Mouse (Mus musculus) layer of hippocampus, adult 2 months (tissue): ENCODE data around the gene Memo1. TPM values are rescaled to one million over a fixed set of nuclear protein-coding genes. Genes with fewer than 3 reads are reported as not detected.
"Not testable (repeated sequence)": the region's sequence is repeated elsewhere in the genome, so short reads cannot be mapped to it uniquely, and the experiment has no call there.

Experiments used
- DNase-seq, 2 experiments: peaks; one replicate each; pipeline ENCODE4 v3.0.0; 2022; ENCODE audit warnings: low spot score in 2 of 2
- H3K27ac ChIP-seq: fragments of 200-600 bp; 2 replicates; pipeline ENCODE4 v1.8.1; 2022
- H3K4me3 ChIP-seq: fragments of 200-600 bp; 2 replicates; pipeline ENCODE4 v1.8.1; 2022; ENCODE audit warnings: mild to moderate bottlenecking
- CTCF ChIP-seq: fragments of 200-600 bp; conservative IDR thresholded peaks from 2 replicates; pipeline ENCODE4 v1.8.1; 2022; ENCODE audit warnings: antibody characterized with exemption, mild to moderate bottlenecking, moderate library complexity
- total RNA-seq, 2 experiments: library from RNA; stranded (reverse); gene quantifications; 2 replicates each; pipeline ENCODE4 v1.2.3; 2021

Memo1 gene
- total RNA-seq, 2 experiments from 2014 or later, result 50.5 to 52.3 TPM

DNA sequence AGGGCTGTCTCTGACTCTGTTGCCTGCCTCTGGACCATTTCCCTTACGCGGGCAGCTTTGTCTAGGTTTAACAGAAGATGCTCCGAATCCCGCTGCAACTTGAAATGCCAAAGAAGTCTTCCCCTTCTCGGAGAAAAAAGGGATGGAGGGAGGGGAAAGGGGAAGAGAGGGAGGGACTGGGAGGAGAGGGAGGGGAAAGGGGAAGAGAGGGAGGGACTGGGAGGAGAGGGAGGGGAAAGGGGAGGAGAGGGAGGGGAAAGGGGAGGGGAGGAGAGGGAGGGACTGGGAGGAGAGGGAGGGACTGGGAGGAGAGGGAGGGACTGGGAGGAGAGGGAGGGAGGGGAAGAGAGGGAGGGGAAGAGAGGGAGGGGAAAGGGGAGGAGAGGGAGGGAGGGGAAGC is 103.9 kb downstream of the Memo1 start:
- TF ChIP-seq CTCF, result no peak
- Histone ChIP-seq H3K27ac (no peak overlapping the region), H3K4me3 (no peak overlapping the region)
- DNase-seq, result no peak

GRCm38 (mm10) chr17:74186197-74186596 is 109.1 kb downstream of the Memo1 start:
- Histone ChIP-seq H3K4me3 (no peak overlapping the region), H3K27ac (no peak overlapping the region)
- no peak for TF ChIP-seq CTCF
- DNase-seq, result no peak

DNA sequence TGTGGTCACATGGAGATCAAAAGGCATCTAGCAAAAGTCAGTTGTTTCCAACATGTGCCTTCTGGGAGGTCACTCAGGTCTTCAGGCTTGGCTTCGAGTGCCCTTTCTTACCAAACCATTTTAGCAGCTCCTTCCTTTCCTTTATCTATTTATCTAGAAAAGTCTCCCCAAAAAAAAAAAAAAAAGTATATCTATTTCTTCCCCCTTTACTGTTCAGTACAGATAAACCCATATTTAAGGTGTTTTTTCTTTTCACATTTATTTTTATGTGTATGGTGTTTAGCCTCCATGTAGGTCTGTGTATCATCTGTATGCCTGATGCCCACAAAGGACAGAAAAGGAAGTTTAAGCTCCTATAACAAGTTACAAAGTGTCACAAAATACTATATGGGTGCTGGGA is 110.6 kb downstream of the Memo1 start:
- DNase-seq, result no peak
- no peak for TF ChIP-seq CTCF
- Histone ChIP-seq H3K4me3 (no peak overlapping the region), H3K27ac (no peak overlapping the region)

- DNase-seq, result no peak
- H3K27ac ChIP-seq, result no peak overlapping the region
- TF ChIP-seq CTCF, result no peak
- no peak overlapping the region for H3K4me3 ChIP-seq
Observed at GRCm38 (mm10) chr17:74180889-74181288, 114.4 kb downstream of the Memo1 start.

DNA sequence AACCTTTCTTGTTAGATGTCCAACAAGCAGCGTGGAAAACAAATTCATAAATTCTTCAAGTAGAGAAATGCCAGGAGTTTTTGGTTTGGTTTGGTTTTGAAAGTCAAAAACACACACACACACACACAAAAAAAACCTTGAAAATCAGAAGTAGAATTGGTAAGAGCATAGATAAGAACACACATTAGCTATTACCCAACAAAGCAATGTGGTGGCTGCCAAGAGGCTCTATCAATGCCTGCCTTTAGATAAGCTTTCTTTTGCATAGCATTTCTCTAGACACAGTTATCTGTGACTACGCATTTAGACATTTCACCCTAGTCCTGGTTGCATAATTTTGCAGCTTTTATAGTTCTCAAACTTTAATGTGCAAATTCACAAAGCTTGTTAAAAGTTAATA is 115.7 kb downstream of the Memo1 start:
- DNase-seq, H3K4me3 ChIP-seq, H3K27ac ChIP-seq: not testable (repeated sequence)

DNA sequence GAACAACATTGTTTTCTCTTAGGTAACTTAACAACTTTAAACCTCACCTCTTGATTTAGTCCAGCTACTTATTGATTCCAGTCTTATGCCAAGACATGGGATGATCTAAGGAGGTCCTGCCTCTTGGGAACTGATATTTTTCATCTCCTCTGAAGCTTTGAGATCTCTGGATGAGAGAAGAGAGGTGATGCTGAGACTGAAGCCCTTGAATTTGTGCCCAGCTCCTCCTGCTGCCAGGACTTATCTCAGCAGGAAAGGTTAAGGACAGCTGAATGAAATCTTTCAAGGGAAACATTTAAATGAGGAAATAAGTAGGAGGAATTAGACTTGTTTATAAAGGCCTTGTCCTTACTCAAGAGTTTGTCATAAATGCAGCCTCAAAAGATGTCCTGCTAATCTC is 121.6 kb downstream of the Memo1 start:
- TF ChIP-seq CTCF, result no peak
- no peak overlapping the region for H3K27ac ChIP-seq
- no peak overlapping the region for H3K4me3 ChIP-seq
- no peak for DNase-seq

DNA sequence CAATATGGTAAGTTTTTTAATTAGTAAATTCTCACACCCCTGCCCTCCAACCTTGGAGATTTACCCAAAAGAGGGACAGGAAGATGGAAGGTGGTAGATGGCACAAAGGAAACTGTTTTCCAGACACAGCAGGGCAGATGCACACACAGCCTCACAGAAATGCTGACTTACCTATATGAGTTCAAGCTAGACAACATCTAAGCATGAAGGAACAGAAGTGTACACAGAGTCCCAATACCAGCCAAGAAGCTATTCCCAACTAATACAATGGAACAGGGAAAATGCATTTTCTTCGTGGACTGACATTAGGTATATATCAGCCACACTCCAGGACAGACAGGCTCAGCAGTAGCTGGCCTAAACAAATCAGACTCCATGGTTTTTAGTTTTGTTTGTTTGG is 122.5 kb downstream of the Memo1 start:
- Histone ChIP-seq H3K27ac (no peak overlapping the region), H3K4me3 (no peak overlapping the region)
- no peak for DNase-seq
- no peak for TF ChIP-seq CTCF

DNA sequence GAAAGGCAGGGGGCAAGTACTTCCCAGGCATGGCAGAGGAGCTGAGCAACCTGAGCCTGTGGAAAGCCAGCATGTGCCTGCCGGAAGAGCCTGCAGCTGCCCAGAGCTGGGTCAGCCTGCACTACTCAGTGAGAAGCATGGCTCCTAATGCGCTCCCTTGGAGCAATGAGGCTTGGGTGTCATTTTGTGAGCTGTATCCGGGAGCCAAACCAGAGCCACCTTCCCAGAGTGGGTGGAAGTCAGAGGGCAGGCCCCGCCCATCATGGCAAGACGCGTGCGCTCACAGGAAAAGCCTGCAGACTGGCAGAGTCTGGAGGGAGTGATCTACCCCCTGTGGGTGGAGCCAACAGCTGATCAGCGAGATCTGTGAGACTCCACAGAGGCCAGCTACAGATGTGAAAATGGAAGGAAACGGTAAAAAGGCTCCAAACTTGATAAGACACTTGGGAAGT is 135.9 kb downstream of the Memo1 start:
- peak overlapping the region; percentile 13; the same call in 1 of the 2 replicates for H3K4me3 ChIP-seq

GRCm38 (mm10) chr17:74158161-74158560 is 137.2 kb downstream of the Memo1 start:
- TF ChIP-seq CTCF, result no peak
- Histone ChIP-seq H3K27ac (no peak overlapping the region), H3K4me3 (no peak overlapping the region)
- no peak for DNase-seq

More for the DNA sequence above, 135.9 kb downstream of the Memo1 start:
- H3K27ac ChIP-seq, result no peak overlapping the region
- DNase-seq, result peak; percentile 5 to 12
- TF ChIP-seq CTCF, result no peak

Other genes with a start within 250 kb of the Memo1 start
- not detected for gene Srd5a2, start 247.6 kb downstream of the Memo1 start, total RNA-seq
- gene Dpy30, start 28.4 kb upstream of the Memo1 start, total RNA-seq, result 10 to 100 TPM; 49.0 to 53.1 TPM
- gene Spast, start 43.5 kb upstream of the Memo1 start, total RNA-seq, result 10 to 100 TPM; 50.0 to 50.5 TPM
- 10 to 100 TPM; 17.4 to 17.7 TPM for gene Slc30a6, start 100.1 kb upstream of the Memo1 start, total RNA-seq
- under 1 TPM; 0.07 to 0.10 TPM for gene Nlrc4, start 163.6 kb upstream of the Memo1 start, total RNA-seq
- 10 to 100 TPM; 76.4 to 84.8 TPM for gene Yipf4, start 194.0 kb upstream of the Memo1 start, total RNA-seq
- gene Birc6, start 232.8 kb upstream of the Memo1 start, total RNA-seq, result 100 to 1,000 TPM; 115 to 124 TPM